Mouse (Mus musculus): ENCODE measurements around the gene Nol10. TPM values are rescaled to one million over a fixed set of nuclear protein-coding genes. Genes with fewer than 3 reads are reported as not detected.

Gene Nol10
- polyA plus RNA-seq (2014; fragmentation: Illumina TruSeq; extraction: RNeasy Lipid Tissue Mini Kit (QIAGEN cat#74804); ENCODE audit: low read depth, low replicate concordance): 5.4 TPM

GRCm38 (mm10) chr12:17348048-17349036 is at the start of gene Nol10:
TSS of gene Nol10 (plus strand) at chr12:17348458.

GRCm38 (mm10) chr12:17329259-17329658 is 19.0 kb upstream of the Nol10 start, which contains the start of gene Atp6v1c2:
TSS of gene Atp6v1c2 (minus strand) at chr12:17329359.

Other genes starting within 250 kb of the Nol10 start
- gene Kcnf1, start 171.6 kb upstream of the Nol10 start, polyA plus RNA-seq (2014; fragmentation: Illumina TruSeq; extraction: RNeasy Lipid Tissue Mini Kit (QIAGEN cat#74804); ENCODE audit: low read depth, low replicate concordance): not detected
- 110 TPM for gene Pdia6, start 81.9 kb upstream of the Nol10 start, polyA plus RNA-seq (2014; fragmentation: Illumina TruSeq; extraction: RNeasy Lipid Tissue Mini Kit (QIAGEN cat#74804); ENCODE audit: low read depth, low replicate concordance)
- gene Atp6v1c2, start 19.1 kb upstream of the Nol10 start, polyA plus RNA-seq (2014; fragmentation: Illumina TruSeq; extraction: RNeasy Lipid Tissue Mini Kit (QIAGEN cat#74804); ENCODE audit: low read depth, low replicate concordance): not detected
- 72.6 TPM for gene Odc1, start 196.3 kb downstream of the Nol10 start, polyA plus RNA-seq (2014; fragmentation: Illumina TruSeq; extraction: RNeasy Lipid Tissue Mini Kit (QIAGEN cat#74804); ENCODE audit: low read depth, low replicate concordance)